Mouse (Mus musculus) lung, postnatal 0 days (tissue): ENCODE measurements around the gene Trip12.

ENCODE experiments used
- CTCF ChIP-seq: IDR thresholded peaks from 2 replicates; pipeline ENCODE4 v1.5.1; 2016; ENCODE audit warnings: antibody characterized with exemption, mild to moderate bottlenecking
- EP300 ChIP-seq: IDR thresholded peaks from 2 replicates; pipeline ENCODE4 v1.6.1; 2016; ENCODE audit warnings: antibody characterized with exemption, mild to moderate bottlenecking, control low read depth

GRCm38 (mm10) chr1:84840018-84840664 lies at the start of gene Trip12:
- TF ChIP-seq CTCF (peak; percentile 30; the same call in 1 of the 2 replicates), EP300 (no peak)
